Mouse (Mus musculus): Measurements from ENCODE around the gene Sirpa.

Sirpa gene

DNA sequence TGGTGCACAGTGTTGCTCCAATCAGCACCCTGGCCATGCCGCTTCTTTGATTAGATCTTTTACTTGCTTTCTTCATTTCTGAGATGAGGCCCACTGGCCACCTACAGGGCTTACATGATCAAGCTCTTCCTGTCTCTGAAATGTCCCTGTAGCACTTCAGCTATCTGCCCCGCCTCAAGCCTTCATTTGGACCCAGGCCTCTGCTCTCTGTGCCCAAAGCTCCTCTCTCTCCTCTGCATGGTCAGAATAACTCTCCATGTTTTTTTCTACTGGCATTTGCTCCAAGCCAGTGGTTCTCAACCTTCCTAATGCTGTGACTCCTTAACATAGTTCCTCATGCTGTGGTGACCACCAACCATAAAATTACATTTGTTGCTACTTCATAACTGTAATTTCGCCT is 87.6 kb downstream of the Sirpa start:
- TF ChIP-seq GATA4 (IDR thresholded peaks at IDR 0.05; ENCODE audit: insufficient replicate concordance, low read length) = no peak

All from liver, adult (tissue).